Mouse (Mus musculus): ENCODE results near the gene Pprc1. TPM values are rescaled to one million over a fixed set of nuclear protein-coding genes. Genes with fewer than 3 reads are reported as not detected.

The Pprc1 gene
- total RNA-seq, 4 experiments from 2014 or later: 12.3 to 17.0 (median 13.8) TPM

DNA sequence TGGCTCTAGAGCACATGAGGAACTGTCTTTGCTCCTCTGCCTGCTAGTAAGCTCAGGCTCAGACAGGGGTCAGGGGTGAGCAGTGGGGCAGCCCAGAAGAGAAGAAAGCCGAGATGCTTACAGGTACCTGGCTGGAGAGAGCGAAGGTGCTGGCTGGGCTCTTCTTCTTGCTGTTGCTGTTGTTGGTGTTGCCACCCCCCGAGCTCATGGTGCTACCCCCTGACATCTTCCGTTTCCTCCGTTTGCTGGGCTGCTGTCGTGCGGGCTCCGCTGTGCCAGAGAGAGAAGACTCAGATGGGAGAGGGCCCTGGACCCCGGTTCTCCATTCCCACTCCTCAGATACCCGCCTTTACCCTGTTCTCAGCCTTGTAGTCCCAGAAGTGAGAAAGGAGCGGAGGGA lies 10.8 kb upstream of the Pprc1 start:
- no peak for DNase-seq (ENCODE audit: low spot score)

DNA sequence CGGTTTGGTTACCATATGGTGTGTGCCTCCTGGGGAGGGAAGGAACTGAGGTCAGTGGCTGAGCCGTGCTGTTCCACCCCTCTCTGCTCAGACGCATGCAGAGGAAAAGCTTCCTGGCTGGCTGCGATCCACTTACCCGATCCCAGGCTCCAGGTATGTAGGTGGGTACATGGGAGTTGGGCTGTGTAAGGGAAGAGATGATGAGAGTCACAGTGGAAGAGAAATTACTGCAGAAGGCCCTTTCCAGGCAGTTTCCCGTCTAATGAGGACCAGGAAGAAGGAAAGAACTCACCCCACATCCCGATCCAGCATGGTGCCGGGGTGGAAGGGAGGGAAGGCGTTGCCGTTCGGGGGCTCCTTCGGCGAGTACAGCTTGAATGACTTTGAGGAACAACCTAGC lies 8.7 kb upstream of the Pprc1 start:
- DNase-seq (ENCODE audit: low spot score): no peak

DNA sequence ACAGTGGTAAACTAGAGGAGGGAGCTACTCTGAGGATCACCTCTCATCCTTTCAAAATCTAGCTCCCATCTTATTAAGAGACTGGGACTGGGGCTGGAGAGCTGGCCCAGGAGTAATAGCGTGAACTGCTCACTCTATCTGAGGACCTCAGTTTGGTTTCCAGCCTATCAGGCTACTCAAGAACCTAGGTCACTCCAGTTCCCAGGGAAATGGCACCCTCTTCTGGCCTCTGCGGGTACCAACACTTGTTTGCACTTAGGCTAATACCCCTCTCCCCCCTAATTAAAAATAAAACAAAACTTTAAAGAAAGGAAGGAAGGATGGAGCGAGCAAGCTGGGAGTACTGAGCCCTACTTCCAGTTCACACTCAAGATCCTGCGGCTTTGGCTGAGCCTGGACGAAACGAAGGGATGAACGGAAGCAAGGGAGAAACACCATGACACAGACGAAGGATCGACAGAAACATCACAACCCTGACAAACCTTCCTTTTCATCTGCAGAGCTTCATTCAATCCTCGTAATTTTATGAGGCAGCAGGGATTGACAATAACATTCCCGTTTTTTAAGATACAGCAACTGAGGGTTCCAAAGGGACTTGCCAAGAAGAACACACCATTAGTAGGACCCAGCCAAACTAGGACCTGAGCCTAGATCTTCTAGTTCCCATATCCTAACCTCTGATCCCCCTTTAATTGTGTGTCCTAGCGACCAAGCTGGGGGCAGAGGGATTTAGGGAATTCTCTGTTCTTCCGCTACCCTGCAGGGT lies 8.0 kb upstream of the Pprc1 start:
- DNase-seq (ENCODE audit: low spot score): no peak

DNA sequence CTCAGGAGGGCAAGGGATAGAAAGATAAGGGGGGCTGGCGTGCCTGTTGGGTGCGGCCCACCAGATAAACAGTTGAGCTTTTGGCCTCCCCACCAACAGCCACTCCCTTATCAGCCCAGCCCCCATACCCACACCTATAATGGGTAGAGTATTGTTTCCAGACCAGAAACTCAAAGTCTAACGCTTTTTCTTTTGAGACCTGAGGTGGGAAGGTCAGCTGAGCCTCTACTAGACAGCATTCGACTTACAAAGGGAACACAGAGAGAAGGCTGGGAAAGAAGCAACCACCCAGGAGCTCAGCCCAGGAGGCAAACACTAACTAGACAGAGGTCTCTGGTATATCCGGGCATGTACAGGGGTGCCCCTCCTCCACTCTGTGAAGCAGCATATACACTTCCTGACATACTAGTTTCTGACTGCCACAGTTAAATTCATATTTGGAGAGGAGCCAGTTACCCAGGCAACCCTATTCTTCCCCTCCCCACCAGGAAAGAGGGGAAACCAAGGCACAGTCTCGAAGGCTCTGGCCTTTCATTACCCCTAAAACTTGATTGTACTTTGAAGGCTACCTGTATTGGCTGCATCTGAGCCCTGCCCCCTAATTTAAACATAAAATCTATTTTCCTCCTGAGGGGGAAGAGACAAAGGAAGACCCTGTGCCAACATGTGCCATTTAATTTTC lies 7.3 kb upstream of the Pprc1 start:
- no peak for DNase-seq (ENCODE audit: low spot score)

DNA sequence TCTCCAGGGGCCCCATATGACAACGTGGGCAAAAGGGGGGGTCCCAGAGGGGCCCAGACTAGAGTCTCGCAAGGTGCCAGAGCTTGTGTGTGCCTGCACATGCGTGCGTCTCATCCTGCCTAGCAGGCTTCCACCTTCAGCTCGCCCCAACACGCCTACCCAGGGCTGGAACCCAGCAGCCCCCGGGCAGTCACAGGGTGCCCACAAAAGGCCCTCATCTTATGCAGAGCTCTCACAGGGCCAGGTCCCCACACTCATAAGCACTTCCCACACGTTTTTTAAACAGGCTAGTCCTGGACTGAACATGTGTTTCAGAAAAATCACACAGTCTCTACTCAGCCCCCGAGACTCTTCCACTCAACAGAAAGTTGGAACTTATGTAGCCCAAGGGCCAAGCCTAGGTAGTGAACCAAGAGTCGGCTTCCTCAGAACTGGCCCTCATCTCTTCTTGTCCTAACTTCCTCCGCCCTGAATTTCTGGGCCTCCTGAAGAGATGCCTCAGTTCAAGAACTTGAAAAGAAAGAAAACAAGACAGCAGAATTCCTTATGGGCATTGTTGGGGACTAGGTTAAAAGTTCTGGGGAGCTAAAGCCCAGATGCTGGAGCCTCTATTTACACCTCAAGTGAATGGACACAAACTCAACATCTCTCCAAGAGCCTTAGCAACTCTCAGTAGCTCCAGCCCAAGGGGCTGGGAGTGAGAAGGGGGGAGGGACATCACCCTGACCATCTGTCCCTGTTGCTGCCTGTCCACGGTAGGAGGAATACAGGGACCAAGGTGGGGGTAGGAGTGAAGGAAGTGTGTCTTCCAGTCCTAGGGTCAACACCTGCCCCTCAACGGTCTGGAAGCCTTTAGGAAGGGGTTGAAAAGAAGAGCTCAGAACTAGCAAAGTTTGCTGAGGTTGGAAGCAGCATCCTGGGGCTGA lies 6.5 kb upstream of the Pprc1 start:
- no peak for DNase-seq (ENCODE audit: low spot score)

DNA sequence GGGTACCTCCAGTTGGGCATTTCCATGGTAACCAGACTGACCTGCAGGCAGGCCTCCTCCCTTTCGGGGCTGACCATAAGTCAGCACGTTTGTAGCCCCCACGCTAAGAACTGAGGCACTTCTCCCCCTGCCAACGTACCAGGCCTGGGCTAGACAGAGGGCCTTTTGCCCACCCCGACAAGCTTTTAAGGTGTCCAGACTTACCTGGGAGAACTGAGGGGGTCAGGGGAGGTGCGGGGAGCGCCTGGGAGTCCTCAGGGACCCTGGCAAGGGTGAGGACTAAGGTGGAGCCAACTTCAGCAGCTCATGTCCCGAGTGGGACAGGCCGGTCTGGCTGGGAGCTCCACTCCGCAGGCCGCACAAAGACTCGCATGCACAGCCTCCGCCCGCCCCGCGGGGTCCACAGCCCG lies 5.8 kb upstream of the Pprc1 start:
- DNase-seq (ENCODE audit: low spot score): no peak

DNA sequence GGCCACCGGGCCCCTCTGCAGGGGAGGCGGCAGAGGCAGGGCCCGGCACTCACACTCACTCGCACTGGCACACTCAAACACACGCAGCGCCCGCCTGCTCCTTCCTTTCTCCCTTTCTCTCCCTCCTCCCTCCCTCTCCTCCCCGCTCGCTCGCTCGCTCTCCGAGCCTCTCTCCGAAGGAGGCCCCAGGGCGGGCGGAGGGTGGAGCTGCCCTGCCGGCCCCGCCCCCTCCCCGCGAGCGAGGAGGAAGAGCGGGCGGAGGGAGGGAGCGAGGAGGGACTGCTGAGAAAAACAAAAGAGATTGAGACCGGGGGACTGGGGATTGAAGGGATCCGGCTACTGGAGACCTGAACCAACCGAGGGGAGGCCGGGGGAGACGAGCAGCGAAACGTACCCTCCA lies 5.2 kb upstream of the Pprc1 start:
- DNase-seq (ENCODE audit: low spot score): peak; percentile 79

DNA sequence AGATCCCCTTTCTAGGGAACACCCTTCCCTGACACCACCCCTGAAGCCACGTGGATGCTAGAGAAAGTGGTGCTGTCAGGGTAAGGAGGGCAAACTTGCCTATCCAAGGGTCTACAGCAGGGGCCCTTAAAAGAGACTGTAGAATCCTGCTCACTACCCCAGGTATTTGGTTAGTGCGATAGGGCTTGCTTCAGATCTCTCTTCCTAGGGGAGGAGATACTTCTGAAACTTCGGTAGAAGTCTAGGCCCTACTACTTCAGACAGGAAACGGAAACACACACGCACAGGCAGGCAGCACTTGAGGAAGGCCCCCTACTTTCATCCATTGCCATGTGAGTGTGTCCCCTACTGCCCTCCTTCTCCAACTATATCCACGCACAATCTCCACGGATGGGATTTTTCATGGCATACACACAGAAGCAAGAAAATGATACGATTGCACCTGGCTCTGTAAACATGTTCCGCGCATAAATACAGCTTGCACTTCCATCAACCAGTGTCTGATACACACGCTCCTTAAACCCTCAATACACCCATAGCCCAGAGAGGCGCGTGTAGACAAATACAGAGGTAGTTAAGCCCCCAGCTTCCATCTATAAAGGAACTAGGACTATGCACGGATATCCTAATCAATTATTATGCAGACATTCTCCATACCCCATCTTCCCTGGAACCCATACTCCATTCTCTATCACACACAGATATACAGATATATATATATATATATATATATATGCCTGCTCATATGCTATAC lies 4.4 kb upstream of the Pprc1 start:
- no peak for DNase-seq (ENCODE audit: low spot score)

DNA sequence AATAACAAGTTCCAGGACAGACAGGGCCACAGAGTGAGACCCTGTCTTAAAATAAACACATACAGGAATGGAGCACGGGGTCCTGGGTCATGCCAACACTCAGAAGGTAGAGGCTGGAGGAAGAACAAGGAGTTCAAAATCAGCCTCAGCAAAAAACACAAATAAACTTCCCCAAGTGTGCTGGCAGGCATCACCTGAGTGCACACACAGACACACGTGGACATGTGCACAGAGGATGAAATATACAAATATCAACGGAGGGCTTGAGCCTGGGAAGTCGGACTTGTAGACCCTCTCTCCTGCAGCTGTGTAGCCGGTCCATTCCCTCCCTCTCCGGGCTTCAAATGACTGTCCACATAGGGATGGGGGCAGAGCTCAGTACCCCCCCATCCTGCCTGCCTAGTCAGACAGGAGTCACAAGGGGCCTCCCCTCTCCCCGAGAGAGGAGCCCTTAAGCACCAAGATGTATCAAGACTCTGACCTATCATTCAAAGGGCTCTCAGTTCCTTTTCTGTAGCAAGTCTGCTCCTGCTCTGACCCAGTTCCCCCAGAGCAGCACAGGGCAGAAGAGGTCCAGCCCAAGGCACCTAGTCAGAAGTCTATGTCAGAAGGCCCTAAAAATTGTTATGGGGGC lies 3.3 kb upstream of the Pprc1 start:
- DNase-seq (ENCODE audit: low spot score): no peak

DNA sequence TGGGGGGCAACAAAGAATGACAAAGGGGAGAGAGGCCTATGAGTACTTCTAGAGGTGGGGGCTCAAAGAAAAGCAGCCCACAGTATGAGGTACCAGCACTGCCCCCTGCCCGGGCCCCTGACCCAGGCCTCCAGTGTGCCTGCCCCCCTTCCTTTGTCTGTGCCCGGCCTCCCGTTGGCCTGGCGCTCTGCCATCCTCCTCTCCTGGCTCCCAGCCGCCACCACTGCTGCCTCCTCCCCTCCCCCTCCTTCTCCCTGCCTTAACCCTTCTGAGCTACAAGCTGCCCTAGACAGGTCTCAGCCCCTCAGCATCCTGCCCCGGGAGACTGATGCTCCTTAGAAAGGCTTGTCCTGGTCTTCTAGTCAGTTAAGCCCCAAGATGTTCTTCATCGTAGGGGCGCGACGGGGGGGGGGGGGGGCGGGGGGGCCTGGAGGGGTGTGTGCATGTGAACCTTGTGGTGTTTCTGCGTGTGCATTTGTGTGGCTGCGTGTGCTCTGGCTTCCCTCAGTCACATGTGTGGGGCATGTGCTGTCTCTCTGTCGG lies 2.7 kb upstream of the Pprc1 start:
- DNase-seq (ENCODE audit: low spot score): peak; percentile 77

DNA sequence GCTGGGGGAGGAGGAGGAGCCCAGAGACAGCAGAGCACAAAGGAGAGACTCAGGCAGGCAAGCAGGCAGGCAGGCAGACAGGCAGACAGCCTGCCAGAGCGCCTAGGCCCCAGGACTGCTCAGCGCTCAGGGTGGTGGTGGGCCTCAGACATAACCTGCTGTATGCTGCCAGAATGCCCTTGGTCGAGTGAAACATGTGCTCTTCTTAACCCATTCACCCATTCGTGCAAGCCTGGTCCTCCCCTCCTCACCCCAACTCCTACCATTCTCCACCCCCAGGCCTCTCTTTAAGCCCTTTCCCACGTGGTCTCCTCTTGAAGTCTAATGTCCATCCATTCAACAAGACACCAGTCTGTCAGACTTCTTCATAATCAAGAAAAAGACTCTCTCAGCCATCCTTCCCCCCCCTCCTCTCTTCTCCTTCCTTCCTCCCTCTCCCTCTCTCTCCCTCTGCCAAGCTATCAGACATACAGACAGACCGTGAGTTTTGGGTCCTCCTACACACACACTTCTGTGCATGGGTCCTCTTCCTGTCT lies 2.1 kb upstream of the Pprc1 start:
- DNase-seq (ENCODE audit: low spot score): no peak

DNA sequence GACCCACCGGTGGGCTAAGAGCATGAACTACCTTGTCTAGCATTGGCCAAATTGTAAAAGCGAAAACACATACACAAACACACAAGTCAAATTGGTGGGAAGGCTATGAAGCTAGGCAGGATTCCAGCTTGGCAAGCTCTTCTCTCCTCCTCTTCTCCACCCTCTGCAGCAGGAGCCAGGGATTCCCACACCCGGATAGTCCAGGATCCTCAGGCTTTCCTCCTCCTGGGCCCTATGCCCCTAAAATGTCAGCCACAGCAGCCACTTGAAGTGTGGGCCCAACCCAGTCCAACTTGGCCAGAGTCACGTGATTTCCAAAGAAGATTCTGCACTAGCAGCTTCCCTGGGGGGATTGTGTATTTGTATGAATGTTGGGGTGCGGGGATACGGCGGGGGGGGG lies 1.3 kb upstream of the Pprc1 start:
- DNase-seq (ENCODE audit: low spot score): no peak

DNA sequence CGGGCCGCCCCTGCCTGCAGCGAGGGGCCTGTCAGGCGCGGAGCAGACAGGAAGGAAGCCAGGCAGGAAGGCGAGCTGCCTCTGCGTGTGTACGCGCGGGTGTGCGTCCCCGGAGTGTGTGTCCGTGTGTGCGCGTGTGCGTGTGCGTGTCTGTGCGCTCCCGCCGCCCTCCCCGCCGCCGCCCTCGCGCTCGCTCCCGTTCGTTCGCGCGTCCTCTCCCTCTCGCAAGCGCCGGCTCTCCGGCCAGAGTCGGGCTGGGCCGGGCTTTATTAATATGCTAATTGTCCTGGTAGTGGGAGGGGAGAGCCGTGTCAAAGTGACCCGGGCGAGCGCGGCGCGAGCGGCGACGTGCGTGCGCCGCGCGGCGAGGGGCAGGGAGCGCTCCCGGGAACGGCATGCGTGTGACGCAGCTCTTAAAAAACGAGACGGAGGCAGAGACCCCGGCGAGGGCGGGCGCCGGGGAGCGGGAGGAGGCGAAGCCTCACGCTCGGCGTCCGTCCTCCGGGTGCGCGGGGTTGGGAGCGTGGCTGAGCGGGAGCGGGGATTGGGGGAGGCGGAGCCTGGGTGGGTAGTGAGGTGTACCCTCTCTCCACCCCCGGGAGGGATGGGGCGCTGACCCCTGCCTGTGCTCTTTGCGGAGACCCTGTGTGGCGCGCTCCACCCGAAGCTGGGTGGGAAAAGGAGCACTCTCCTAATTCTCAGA lies 458 bp downstream of the Pprc1 start, which contains the start of gene Ldb1:
Gene Ldb1, minus strand, starts transcription at position 222 of the 703 bp plus-strand sequence.
- peak; percentile 89 for DNase-seq (ENCODE audit: low spot score)

DNA sequence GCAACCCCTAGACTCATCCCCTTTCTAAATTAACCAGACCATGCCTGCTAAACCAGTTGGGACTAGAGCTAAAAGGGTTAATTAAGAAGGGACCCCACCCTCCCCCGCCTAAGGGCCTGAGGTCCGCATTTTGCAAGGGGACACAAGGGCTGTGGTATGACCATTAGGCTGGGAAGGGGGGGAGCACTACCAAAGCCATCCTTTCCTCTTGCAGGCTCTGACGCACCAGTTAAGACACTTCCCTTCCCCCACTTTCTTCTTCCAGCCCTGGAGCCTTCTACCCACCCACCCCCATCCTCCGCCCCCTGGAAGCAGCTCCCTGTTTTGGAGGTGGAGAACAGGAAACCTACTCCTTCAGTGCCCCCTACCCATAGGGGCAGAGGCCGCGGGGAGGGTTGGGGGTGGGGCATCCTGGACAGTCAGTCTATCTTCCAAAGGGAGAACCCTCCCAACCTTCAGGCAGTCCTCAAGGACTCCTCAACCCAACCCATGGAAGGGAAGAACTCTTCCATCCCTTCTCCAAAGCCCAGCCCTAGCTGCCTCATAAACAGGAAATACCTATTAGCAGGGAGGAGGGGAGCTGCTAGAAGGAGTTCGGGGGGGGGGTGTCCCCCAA lies 1.1 kb downstream of the Pprc1 start:
- DNase-seq (ENCODE audit: low spot score): peak; percentile 72

DNA sequence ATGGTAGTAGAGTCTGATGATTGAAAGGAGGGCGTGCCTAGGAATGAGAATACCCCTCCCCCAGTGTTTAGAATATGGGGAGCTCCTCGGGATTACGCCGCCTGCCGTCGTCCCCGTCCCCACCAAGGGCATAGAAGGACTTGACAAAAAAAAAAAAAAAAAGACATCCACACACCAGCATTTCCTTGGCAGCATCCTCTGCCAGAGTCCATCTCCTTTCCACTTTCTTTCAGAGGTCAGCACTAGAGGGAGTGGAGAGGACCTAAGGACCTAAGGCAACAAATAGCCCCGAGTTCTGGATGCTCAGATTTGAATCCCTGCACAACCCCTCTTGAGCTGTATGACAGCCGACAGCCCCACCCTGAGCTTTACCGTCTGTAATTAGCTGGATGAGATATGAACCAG lies 1.9 kb downstream of the Pprc1 start:
- no peak for DNase-seq (ENCODE audit: low spot score)

DNA sequence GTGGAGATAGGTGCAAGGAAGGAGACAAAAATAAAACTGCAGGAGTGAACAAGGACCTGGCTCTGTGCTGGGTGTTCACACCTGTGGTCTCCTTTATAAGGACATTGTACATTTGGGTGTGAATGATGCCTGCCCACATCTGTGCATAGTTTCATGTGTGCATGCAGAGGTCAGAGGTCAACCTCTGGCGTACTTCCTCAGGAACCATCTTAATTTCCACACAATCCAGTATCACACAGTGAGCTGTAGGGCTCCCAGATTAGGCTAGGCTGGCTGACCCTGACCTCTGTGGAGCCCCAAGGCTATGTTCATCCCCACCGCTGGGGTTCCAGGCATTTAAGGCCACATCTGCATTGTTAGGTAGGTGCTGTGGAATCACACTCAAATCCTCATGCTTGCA lies 2.7 kb downstream of the Pprc1 start:
- DNase-seq (ENCODE audit: low spot score): no peak

DNA sequence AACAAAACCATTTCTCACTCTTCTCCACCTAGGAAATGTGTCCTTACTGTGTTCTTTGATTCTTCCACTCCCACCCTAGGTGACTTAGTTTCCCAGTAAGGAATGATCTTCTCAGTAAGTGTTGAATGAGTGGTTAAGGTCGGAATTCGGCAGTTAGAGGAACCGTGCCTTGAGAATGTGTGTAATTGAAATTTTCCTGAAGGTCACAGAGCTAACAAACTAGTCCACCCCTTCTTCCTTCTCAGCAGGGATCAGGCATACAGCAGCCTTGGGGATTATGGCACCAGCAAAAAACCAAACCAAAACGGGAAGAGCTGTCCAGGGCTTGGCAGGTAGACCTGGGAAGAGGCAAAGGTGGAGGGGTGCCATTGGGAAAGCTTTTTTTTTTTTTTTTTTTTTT lies 4.4 kb downstream of the Pprc1 start:
- no peak for DNase-seq (ENCODE audit: low spot score)

DNA sequence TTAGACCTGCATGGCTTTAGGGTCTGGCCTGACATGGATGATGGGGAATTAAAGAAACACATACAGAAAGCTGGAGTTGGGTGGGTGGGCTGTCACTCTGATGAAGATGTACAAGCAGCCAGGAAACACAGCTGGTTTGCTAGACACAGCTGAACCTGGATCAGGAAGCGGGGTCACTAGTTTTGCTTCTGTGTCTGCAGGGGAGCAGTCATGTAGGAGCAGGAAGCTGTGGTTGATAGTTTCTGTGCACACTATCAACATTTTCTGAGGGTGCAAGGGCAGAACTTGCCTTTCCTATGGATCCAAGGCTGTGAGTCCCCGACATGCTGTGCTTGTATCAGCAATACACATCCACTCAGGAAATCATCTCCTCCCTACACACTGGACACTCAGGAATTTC lies 5.8 kb downstream of the Pprc1 start:
- no peak for DNase-seq (ENCODE audit: low spot score)

DNA sequence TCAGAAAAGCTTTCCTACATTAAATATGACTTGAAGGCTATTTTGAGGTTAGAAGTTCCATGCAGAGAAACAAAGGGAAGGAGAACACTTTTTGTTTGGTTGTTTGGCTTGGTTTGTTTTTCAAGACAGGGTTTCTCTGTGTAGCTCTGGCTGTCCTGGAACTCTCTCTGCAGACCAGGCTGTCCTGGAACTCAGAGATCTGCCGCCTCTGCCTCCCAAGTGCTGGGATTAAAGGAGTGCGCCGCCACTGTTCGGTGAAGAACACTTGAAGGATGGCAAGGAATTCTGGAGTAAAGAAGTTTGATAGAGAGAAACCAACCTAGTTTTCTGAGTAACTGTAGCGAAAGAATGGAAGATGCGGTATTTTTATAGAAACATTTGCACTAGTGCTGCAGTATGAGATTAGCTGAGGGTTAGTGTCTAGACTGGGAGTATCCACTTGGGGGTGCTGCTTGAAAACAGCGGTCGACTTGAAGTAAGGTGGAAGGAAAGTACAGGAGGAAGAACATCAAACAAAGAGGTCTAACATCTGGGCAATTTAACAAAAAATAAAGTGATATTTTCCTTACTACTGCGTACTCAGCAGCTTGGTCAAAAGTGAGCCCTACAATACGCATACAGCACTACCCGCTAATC lies 11.2 kb downstream of the Pprc1 start:
- DNase-seq (ENCODE audit: low spot score): no peak
